Mouse (Mus musculus) duodenum, adult 2 months (tissue): ENCODE measurements around the gene Adcy4. TPM values are rescaled to one million over a fixed set of nuclear protein-coding genes. Genes with fewer than 3 reads are reported as not detected.

Experiments
- polyA plus RNA-seq: library from polyadenylated mRNA; depleted of rRNA; stranded (reverse); fragments of >200 nt; gene quantifications from 2 replicates; pipeline ENCODE4 v1.2.3, GENCODE M21; 2012; ENCODE audit warnings: low replicate concordance; rRNA removed

Gene Adcy4
- 3.4 and 3.5 TPM in 2 replicates for polyA plus RNA-seq

GRCm38 (mm10) chr14:55783958-55784235 lies at the start of gene Adcy4:
TSS of gene Adcy4 (minus strand) at chr14:55784095.

GRCm38 (mm10) chr14:55822991-55823762 lies 39.3 kb upstream of the Adcy4 start, which contains the start of gene Nfatc4:
TSS of gene Nfatc4 (plus strand) at chr14:55823144.

GRCm38 (mm10) chr14:55788256-55789050 lies 4.6 kb upstream of the Adcy4 start, which contains the start of gene Ripk3:
TSS of gene Ripk3 (minus strand) at chr14:55788865.

DNA sequence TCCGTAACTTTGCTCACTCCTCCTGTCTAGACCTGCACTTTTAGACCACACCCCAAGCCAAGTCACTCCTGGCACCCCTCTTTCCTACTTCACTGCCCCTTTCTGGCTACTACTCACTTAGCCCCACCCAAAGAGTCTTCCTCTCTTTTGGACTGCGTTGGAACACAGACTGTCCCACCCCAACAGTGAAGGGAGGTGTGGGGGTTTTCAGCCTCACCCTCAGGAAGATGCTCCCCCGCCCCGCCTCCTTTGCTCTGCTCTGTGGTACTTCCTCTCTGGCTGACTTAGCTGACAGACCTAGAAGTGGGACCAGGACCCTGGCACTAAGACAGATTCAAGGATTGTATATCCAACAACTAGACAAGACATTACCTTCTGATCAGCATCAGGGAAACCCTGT lies 18.2 kb downstream of the Adcy4 start, which contains the start of gene Ltb4r1:
Gene Ltb4r1, plus strand, starts transcription at position 267 of the 400 bp plus-strand sequence.

DNA sequence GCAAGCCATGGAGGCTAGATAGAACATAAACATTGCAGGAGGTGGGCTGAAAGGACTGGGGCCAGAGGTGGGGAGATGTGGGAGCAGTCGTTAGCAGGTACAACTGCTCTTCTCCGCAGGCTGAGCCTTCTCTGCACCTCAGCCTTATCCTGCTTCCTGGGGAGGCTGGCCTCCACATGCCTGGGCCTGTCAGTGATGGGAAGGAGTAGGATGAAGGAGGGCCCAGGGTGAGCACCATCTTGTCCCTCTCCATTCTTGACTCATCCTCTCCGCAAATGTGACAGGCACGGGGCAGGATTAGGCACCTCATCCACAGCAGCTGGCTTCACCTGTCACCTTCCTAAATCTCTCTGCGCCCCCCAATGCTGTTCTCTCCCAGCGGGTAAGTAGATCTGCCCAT lies 22.7 kb downstream of the Adcy4 start, which contains the start of gene Ltb4r2:
Gene Ltb4r2, plus strand, starts transcription at position 266 of the 400 bp plus-strand sequence.

GRCm38 (mm10) chr14:55758363-55758784 lies 25.5 kb downstream of the Adcy4 start, which contains the start of gene Cideb:
TSS of gene Cideb (minus strand) at chr14:55758458.

GRCm38 (mm10) chr14:55745180-55745860 lies 38.6 kb downstream of the Adcy4 start, which contains the start of the genes Dhrs1 and Nop9:
TSS of gene Dhrs1 (minus strand) at chr14:55745690.
TSS of gene Nop9 (plus strand) at chr14:55745693.

GRCm38 (mm10) chr14:55721700-55722437 lies 62.0 kb downstream of the Adcy4 start, which contains the start of gene Rabggta:
TSS of gene Rabggta (minus strand) at chr14:55722263.

Other genes starting within 250 kb of the Adcy4 start
- gene Pck2, start 243.8 kb downstream of the Adcy4 start, polyA plus RNA-seq, result 19.5 and 27.3 TPM in 2 replicates
- 95.6 and 99.0 TPM in 2 replicates for gene Dcaf11, start 224.1 kb downstream of the Adcy4 start, polyA plus RNA-seq
- gene A730061H03Rik, start 223.7 kb downstream of the Adcy4 start, polyA plus RNA-seq, result 0.66 and 1.2 TPM in 2 replicates
- 0.09 TPM in 1 of 2 replicates, not detected in the other for gene Fitm1, start 208.5 kb downstream of the Adcy4 start, polyA plus RNA-seq
- 79.6 and 120 TPM in 2 replicates for gene Psme1, start 206.0 kb downstream of the Adcy4 start, polyA plus RNA-seq
- 22.9 and 37.1 TPM in 2 replicates for gene Emc9, start 198.8 kb downstream of the Adcy4 start, polyA plus RNA-seq
- 117 and 212 TPM in 2 replicates for gene Psme2, start 193.0 kb downstream of the Adcy4 start, polyA plus RNA-seq
- gene Rnf31, start 192.4 kb downstream of the Adcy4 start, polyA plus RNA-seq, result 33.6 and 53.0 TPM in 2 replicates
- 54.8 and 80.1 TPM in 2 replicates for gene Irf9, start 180.5 kb downstream of the Adcy4 start, polyA plus RNA-seq
- gene Rec8, start 166.1 kb downstream of the Adcy4 start, polyA plus RNA-seq, result 59.9 and 65.8 TPM in 2 replicates
- gene Ipo4, start 148.1 kb downstream of the Adcy4 start, polyA plus RNA-seq, result 22.5 and 39.9 TPM in 2 replicates
- gene Gm49378, start 146.2 kb downstream of the Adcy4 start, polyA plus RNA-seq, result 6.3 and 23.9 TPM in 2 replicates
- gene Tm9sf1, start 140.3 kb downstream of the Adcy4 start, polyA plus RNA-seq, result 112 and 118 TPM in 2 replicates
- 0.69 and 1.3 TPM in 2 replicates for gene Tssk4, start 133.9 kb downstream of the Adcy4 start, polyA plus RNA-seq
- gene Mdp1, start 123.6 kb downstream of the Adcy4 start, polyA plus RNA-seq, result 17.9 and 19.6 TPM in 2 replicates
- gene Gmpr2, start 112.2 kb downstream of the Adcy4 start, polyA plus RNA-seq, result 9.4 and 9.7 TPM in 2 replicates
- 242 and 271 TPM in 2 replicates for gene Nedd8, start 112.0 kb downstream of the Adcy4 start, polyA plus RNA-seq
- gene Tinf2, start 102.3 kb downstream of the Adcy4 start, polyA plus RNA-seq, result 8.9 and 9.3 TPM in 2 replicates
- 0.48 and 0.58 TPM in 2 replicates for gene Tgm1, start 70.2 kb downstream of the Adcy4 start, polyA plus RNA-seq
- gene Rabggta, start 61.8 kb downstream of the Adcy4 start, polyA plus RNA-seq, result 44.0 and 48.3 TPM in 2 replicates
- 404 and 508 TPM in 2 replicates for gene Dhrs1, start 38.4 kb downstream of the Adcy4 start, polyA plus RNA-seq
- gene Nop9, start 38.4 kb downstream of the Adcy4 start, polyA plus RNA-seq, result 10.6 and 12.5 TPM in 2 replicates
- 265 and 662 TPM in 2 replicates for gene Cideb, start 25.6 kb downstream of the Adcy4 start, polyA plus RNA-seq
- gene Ltb4r2, start 22.7 kb downstream of the Adcy4 start, polyA plus RNA-seq, result 36.1 and 162 TPM in 2 replicates
- gene Ltb4r1, start 18.1 kb downstream of the Adcy4 start, polyA plus RNA-seq, result 14.4 and 49.5 TPM in 2 replicates
- gene Ripk3, start 4.8 kb upstream of the Adcy4 start, polyA plus RNA-seq, result 46.1 and 54.9 TPM in 2 replicates
- 10.9 and 11.1 TPM in 2 replicates for gene Nfatc4, start 39.0 kb upstream of the Adcy4 start, polyA plus RNA-seq
- gene Nynrin, start 69.9 kb upstream of the Adcy4 start, polyA plus RNA-seq, result 1.6 TPM in 2 replicates
- gene Cbln3, start 100.3 kb upstream of the Adcy4 start, polyA plus RNA-seq, result 0.15 and 0.32 TPM in 2 replicates
- gene Khnyn, start 100.9 kb upstream of the Adcy4 start, polyA plus RNA-seq, result 15.1 and 17.9 TPM in 2 replicates
- 31.1 and 34.9 TPM in 2 replicates for gene Sdr39u1, start 116.2 kb upstream of the Adcy4 start, polyA plus RNA-seq
- gene Cma1, start 160.6 kb upstream of the Adcy4 start, polyA plus RNA-seq, result not detected in 2 replicates
- 0.12 TPM in 1 of 2 replicates, not detected in the other for gene Cma2, start 166.9 kb upstream of the Adcy4 start, polyA plus RNA-seq
- 5.8 and 12.7 TPM in 2 replicates for gene Mcpt1, start 233.9 kb upstream of the Adcy4 start, polyA plus RNA-seq
- 0.05 TPM in 1 of 2 replicates, not detected in the other for gene Mcpt9, start 246.4 kb upstream of the Adcy4 start, polyA plus RNA-seq